Mouse (Mus musculus): Measurements from ENCODE around the gene Kif23.

DNA sequence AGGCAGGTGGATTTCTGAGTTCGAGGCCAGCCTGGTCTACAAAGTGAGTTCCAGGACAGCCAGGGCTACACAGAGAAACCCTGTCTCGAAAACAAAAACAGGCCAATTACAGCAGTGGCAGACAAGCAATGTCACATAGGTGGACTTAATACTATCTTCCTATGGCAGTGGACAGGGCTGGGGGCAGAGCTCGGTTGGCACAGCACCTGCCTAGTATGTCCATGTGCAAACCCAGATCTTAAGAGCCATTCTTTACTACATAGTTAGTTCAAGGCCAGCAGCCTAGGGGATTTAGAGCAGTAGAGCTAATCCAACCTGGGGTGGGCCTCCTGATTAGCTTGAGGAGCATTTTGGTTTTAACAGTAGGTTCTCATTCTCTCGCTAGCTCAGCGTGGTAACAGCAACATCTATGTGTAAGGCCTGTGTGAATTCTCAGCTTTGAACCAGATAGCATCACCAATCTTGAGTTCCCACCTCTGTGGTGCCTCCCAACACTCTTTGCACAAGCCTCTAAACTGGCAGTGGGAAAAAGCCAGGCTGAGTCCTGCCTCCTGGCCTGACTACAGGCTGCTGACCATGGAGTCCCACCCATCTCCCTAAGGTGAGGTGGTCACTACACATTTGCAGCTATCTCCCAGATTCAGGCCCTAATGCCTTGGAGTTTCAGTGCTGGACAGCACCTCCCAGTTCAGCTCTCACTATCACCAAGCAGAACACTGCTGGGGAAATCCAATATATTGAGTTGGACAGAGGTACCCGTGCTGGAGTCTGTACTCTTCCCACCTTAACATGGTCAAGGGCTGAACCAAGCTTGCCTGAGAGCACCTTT, 35.1 kb downstream of the Kif23 start:
- TF ChIP-seq CTCF (IDR thresholded peaks at IDR 0.05; ENCODE audit: control insufficient read depth, insufficient read depth, low read length) (no peak), POLR2A (IDR thresholded peaks at IDR 0.05; ENCODE audit: borderline replicate concordance, control insufficient read depth, low read depth, low read length) (no peak)

Measured in bone marrow, adult 2 months (tissue).